Mouse (Mus musculus) 3T3-L1 (cell line): ENCODE measurements around the gene She.
"Not testable (repeated sequence)": the region's sequence is repeated elsewhere in the genome, so short reads cannot be mapped to it uniquely, and the experiment has no call there.

Source experiments
- DNase-seq: peaks from one replicate; pipeline ENCODE4 v3.0.0-alpha.2; 2015; ENCODE audit warnings: low read depth, low spot score

The She gene

DNA sequence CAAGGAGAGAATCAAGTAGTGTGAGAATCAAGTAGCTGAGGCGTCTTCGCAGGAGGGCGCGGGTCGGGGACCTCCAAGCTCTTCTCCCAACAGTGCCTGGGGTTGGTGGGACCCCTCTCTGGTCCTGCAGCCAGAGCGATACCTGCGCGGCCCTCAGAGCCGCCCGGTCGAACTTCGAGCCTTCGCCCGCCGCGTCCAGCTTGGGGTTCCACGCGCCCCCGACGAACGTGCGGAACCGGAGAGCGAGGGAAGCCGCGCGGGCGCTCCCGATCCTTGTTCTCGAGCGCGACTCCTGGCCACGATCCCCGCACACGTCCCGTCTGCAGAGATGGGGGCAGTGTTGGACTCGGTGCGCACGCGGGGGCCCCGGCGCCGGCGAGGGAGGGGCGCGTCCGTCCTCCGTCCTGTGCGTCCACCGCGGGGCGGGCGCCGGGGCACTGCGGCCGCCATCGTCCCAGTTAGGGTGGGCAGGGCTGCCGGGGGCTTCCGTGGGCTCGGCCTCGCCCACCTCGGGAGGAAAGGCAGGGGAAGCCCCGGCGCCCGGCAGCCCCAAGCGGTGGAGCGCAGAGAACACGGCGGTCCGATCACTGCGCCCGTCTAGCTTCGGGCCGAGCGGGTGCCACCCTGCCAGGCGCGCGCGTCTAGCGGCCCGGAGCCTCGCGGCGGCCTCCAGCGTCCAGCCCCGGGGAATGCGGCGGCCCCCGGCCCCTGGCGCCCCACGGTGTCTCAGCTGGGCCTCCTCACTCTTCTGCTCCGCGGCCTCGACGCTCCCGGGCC lies at the start of gene She:
Gene She (plus strand): TSS at position 556 of the 777 bp plus-strand sequence.
- no peak for DNase-seq

DNA sequence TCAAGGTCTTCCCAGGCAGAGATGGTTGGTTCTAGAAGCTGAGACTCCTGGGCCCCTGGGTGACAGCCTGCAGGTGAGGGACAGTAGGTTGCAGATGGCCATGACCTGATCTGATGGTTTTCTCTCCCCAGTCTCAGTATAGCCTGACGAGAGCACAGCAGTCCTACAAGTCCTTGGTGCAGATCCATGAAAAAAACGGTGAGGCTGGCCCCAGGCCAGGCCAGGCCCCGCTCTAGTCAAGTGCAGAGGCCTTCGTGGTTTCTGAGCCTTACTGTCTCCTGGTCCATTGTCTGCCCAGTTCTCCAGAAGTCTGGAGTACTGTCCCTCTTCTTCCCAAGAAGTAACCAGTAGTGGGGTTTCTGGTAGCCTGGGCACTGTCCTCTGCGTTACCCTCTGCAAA lies 49.5 kb upstream of the She start:
- DNase-seq, result no peak

DNA sequence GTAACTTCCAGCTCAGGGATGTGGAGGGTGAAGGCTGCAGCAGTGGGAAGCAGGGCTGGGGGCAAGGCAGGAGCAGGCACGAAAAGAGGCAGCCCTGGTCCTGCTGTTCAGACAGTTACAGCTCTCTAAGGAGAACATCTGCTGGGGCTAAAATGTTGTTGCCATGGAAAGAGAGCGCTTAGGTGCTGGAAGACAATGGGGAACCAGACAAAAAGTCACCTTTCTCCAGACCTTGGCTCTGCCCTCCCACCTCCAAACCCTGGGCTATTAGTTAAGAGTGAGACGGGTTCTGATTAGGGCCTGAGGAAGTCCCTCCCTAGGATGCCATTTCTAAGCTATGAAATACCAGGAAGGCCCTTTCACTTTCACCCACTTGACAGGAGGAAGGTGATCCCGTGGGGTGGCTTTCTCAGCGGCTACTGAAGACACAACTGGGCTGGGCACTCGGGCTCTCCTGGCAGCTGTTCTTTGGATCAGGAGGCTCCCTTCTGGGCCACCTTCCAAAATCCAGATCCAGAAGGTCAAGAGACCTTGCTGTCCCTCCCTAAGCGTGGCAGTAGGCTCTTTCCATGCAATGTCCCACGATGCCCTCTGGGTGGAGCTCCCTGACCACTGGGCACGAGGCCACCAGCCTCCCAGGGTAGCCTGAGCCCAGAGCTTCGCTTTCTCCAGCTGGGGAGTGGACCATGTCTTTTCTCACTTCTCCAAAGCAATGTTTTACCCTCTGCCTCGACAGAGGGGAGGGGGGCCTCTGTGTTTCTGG lies 46.0 kb upstream of the She start:
- peak; percentile 90 for DNase-seq

DNA sequence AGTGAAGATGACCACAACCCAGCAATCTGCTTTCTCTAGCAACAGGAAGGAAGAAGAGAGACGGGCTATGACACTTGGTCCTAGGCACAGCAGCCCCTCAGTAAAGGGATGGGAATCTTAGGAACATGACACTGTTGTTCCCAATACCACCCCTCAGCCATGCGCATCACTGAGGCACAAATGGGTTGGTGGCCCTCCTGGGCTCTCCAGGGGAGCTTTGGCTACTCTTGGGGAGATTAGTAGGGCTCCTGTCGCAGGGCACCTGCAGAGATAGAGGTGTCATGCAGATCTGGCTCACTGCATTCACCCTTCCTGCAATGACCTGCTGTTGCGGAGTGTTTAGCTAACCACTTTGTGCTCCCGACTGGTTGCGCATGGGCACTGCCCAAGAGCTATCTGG lies 44.9 kb upstream of the She start:
- DNase-seq, result no peak

- no peak for DNase-seq
Observed at GRCm38 (mm10) chr3:89788680-89789352, 42.4 kb upstream of the She start.

DNA sequence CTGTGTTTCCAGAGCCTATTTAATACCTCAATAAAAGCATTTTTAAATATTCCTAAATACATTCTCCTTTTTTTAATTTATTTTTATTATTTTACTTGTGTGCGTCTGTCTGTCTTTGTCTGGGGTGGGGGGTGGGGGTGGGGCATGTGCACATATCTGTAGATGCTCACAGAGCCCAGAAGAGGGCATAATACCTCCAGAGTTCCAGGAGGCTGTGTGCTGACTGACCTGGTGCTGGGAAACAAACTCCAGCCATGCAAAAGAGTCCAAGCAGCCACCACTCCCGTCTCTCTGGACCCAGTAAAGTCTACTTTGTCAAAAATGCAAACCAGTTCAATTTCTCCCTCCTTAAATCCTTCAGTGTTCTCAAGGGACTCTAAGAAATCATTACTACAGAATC lies 36.6 kb upstream of the She start:
- no peak for DNase-seq

GRCm38 (mm10) chr3:89795746-89796145 lies 35.4 kb upstream of the She start:
- peak; percentile 92 for DNase-seq

- DNase-seq, result peak; percentile 38
Observed at GRCm38 (mm10) chr3:89796358-89796757, 34.8 kb upstream of the She start.

DNA sequence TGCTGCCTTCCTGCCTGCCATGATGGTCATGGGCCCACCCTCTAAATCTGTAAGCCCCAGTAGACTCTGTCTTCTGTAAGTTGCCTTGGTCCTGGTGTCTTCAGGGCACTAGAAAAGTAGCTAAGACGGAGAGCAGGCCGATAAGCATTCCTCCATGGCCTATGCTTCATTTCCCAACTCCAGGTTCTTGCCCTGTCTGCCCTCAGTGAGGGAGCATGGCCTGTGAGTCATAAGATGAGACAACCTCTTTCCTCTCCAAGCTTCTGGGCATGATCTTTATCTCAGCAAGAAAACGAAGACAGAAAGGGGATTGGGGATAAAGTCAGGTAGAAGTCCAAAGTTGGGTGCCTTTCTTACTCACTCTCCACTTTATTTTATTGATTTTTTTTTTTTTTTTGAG lies 32.7 kb upstream of the She start:
- DNase-seq, result peak; percentile 26

DNA sequence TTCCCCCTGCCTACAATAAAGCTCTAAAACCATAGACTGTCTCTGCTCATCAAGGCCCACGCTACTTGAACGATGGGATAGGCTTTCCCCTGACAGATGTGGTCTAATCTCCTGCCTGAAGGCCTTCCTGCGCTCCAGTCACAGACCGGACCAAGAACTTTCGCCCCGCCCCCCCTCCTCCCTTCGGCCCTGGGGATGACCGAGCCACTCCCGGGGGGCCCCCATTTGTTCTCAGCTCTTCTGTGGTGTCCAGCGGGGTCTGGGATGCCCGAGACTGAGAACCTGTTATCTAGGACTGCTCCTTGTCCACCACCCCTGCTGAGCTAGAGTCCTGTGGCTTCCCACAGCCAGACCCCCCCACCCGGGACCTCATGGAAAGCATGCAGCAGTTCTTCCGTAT lies 31.7 kb upstream of the She start:
- no peak for DNase-seq

GRCm38 (mm10) chr3:89800078-89800477 lies 31.1 kb upstream of the She start:
- DNase-seq, result not testable (repeated sequence)

GRCm38 (mm10) chr3:89800774-89801506 lies 30.2 kb upstream of the She start:
- no peak for DNase-seq

DNA sequence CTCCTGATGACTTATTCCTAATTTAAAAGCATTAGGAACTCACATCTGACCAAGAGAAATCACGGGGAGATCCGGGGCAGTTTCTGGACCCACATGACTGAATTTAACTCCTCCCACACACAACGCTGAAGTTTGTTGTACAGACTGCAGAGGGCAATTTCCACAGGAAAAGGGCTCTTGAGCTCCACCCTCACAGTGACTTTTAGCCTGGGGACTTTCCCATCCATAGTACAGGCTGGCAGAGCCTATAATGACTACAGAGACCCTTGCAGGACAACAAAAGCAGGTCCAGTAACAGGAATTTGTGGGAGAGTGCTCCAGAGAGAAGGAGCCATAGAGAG lies 29.7 kb upstream of the She start:
- peak; percentile 82 for DNase-seq

DNA sequence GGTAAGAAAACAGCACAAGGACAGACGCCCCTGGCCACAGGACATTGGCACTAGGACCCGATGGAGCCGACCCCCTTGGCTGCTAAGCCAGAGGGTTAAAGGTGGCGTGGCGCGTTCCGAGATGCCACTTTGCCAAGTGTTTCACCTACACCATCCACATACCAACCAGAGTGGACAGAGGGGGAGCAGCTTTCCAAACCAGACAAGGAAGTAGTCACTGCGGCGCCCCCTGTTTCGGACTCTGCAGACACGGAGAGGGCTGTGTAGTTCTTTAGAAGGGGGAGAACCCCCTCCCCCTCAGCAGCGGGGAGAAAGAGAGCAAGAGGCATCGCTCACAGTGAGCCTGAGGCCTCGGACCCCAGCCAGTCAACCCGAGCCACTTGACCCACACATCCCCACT lies 28.3 kb upstream of the She start:
- DNase-seq, result no peak

DNA sequence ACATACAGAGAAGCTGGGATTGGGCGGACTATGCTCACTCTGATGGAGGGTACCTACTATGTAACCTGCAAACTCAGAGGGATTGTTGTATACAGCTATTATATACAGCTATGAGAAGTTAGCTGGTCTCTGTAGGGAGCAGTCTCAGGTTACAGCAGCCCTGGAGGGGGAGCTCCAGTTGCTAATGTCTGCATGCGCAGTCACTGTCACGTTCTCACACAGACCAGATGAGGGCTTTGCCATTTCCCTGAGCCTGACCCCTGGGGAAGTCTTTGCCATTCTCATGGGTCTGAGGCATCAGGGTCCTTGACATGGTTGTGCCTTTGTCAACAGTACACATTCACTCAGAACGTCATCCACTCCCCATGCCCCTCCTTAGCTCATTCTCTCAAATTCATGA lies 26.0 kb upstream of the She start:
- DNase-seq, result no peak

DNA sequence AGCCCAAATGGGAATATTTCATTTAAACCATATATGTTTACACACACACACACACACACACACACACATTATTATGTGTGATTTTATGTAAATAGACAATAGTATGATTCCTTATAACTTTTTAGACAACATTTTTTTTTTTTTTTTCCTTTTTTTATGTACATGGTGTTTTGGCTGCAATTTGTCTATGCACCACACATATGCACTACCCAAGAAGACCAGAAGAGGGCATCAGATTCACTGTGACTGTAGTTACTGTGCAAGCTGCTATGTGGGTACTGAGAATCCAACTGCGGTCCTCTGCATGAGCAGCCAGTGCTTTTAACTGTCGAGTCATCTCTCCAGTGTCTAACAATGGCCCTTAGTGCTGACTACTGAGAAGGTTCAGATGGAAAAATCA lies 24.4 kb upstream of the She start:
- peak; percentile 50 for DNase-seq

- DNase-seq, result no peak
Observed at GRCm38 (mm10) chr3:89807171-89807570, 24.0 kb upstream of the She start.

DNA sequence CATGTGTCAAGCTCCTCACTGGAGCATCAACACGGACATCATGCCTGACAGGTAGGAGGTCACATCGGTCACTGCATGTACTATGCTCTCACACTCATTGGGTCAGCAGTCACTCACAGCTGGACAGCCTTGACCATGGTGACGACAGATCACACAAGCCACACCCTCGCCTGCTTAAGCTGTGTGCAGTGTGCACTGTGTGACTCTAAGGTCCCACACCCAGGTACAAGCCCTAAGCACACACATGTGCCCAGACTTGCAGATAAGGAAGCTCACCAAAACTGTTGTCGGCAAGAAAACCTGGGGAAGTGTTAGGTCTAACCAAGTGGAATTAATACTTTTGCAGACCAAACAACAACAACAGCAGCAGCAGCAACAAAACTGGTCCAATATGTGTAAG lies 23.3 kb upstream of the She start:
- no peak for DNase-seq

DNA sequence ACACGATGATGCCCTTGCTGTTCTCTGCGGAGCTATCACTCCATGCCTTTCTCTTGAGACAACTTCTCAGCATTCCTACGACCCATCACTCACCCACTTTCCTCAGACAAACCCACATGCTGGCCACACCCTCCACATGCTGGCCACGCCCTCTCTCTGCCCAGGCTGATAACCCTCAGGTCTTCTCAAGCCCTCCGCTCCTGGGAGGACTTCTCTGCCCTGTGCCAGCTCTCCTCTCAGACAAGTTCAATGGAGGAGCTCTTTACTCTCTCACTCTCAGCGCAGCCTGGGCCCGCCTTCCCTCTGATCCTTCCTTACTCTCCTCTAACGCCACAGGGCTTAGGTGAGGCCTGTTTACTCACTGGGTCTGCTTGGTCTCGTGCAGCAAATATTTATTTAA lies 22.5 kb upstream of the She start:
- DNase-seq, result no peak

DNA sequence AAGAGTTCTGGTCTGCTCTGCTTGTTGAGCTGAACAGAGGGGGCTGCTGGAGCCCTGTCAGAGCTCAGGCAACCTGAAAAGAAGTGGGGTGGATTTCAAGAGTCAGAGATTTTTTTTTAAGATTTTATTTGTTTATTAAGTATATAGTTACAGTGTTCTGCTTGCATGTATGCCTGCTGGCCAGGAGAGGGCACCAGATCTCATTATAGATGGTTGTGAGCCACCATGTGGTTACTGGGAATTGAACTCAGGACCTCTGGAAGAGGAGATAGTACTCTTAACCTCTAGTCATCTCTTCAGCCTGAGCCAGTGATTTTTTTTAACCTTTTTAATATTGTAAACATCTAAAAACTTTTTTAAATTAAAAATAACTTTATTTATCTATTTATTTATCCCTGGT lies 20.3 kb upstream of the She start:
- DNase-seq, result no peak

- no peak for DNase-seq
Observed at GRCm38 (mm10) chr3:89812166-89812565, 19.0 kb upstream of the She start.

GRCm38 (mm10) chr3:89814051-89814450 lies 17.1 kb upstream of the She start:
- no peak for DNase-seq
